Mouse (Mus musculus) neural tube, embryonic 15.5 days (tissue): Measurements from ENCODE around the gene Mdm2. TPM values are rescaled to one million over a fixed set of nuclear protein-coding genes. Genes with fewer than 3 reads are reported as not detected.

Source experiments
- ATAC-seq: fragments of 200-750 bp; cut with Nextera tagmentation; 2 replicates; pipeline ENCODE4 v1.8.0; 2017; ENCODE audit warnings: mild to moderate bottlenecking, moderate TSS enrichment, moderate library complexity; ENCODE audit not compliant: low FRiP score
- H3K27ac ChIP-seq: fragments of 300-500 bp; sonication (generic); replicated peaks from 2 replicates; pipeline ENCODE4 v1.5.1; 2015; ENCODE audit warnings: mild to moderate bottlenecking, inconsistent platforms
- H3K27me3 ChIP-seq: fragments of 300-500 bp; sonication (generic); replicated peaks from 2 replicates; pipeline ENCODE4 v1.6.1; 2015; ENCODE audit warnings: inconsistent platforms
- H3K36me3 ChIP-seq: fragments of 300-500 bp; sonication (generic); 2 replicates; pipeline ENCODE4 v1.6.1; 2015; ENCODE audit warnings: inconsistent platforms
- H3K4me1 ChIP-seq: fragments of 300-500 bp; sonication (generic); 2 replicates; pipeline ENCODE4 v1.6.1; 2015; ENCODE audit warnings: inconsistent platforms
- H3K4me2 ChIP-seq: fragments of 300-500 bp; sonication (generic); 2 replicates; pipeline ENCODE4 v1.6.1; 2015; ENCODE audit warnings: inconsistent platforms, mild to moderate bottlenecking, moderate library complexity
- H3K4me3 ChIP-seq: fragments of 300-500 bp; sonication (generic); replicated peaks from 2 replicates; pipeline ENCODE4 v1.5.1; 2015; ENCODE audit warnings: mild to moderate bottlenecking, inconsistent platforms
- H3K9ac ChIP-seq: fragments of 300-500 bp; sonication (generic); replicated peaks from 2 replicates; pipeline ENCODE4 v1.6.1; 2015; ENCODE audit warnings: mild to moderate bottlenecking, inconsistent platforms
- H3K9me3 ChIP-seq: fragments of 300-500 bp; sonication (generic); replicated peaks from 2 replicates; pipeline ENCODE4 v1.6.1; 2016; ENCODE audit warnings: inconsistent platforms
- WGBS: fragments of 180-500 bp; shearing (Covaris S2); methylation state at CpG from one replicate; pipeline ENCODE4 v1.1.7; 2015; ENCODE audit warnings: mixed read lengths; 5-methylcytosine and 5-hydroxymethylcytosine counted together
- polyA plus RNA-seq: library from polyadenylated mRNA; unstranded; fragments of >200 nt; fragmentation: Nextera tagmentation; extraction: Ambion mirVana; gene quantifications from 2 replicates; pipeline ENCODE4 v1.2.1, GENCODE M21; 2015

The Mdm2 gene
- polyA plus RNA-seq, 1 experiment from 2014 or later, result 46.0 TPM

DNA sequence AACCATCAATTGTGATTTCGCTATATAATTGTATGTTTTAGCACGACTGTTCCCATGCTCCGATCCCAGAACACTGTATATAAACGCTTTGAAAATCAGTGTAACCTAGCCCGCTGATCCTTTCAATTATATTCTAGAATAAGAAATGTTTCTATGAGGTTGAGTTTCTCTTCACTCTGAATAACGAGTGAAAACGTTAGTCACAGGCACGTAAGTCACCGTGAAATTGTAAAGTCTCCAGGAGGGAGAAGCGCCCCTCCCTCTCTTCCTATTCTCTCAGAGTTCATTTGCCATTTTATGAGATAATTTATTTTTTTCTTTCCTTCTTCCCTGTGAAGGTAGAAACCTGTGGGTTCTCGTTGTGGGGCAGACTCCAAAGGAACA lies 51.1 kb downstream of the Mdm2 start:
- no peak overlapping the region for H3K27ac ChIP-seq
- no peaks in the 10 kb centered on the region for H3K27me3 ChIP-seq
- 39% methylated on average over 11 of the region's 11 CpGs for WGBS

DNA sequence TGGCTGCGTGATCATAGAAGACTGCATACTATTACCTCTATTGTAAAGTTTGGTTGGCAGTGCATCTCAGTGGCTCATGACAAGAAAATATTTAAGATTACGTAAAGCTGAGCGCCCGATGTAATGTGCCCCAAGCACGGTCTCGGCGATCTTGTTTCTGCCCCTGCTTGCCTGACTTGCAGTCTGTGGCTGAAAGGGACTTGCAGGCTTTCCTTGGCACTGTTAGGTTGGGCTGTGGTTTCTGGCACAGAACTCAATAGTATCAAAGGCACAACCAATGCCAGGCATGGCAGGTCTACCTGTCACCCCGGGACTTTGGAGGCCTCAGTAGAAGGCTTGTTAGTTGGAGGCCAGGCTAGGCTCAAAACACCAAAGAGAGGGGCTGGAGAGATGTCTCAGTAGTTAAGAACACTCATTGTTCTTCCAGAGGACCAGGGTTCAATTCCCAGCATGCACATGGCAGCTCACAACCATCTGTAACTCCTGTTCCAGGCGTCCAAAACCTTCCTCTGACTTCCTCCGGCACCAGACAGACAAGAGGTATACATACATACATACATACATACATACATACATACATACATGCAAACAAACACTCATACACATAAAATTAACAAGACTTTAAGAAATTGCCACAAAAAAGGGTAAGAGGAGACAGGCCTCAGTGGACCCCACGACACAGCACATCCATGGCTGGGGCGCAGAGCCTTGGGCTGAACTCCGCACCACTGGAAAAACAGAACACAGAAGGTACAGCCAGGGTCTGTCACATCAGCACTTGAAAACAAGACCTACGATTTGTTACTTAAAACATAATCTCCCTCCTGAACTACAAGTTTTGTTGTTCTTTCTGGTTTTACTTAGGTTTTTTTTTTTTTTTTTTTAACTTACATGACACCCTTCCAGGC lies 51.8 kb downstream of the Mdm2 start:
- H3K36me3 ChIP-seq, result no peaks in the 10 kb centered on the region
- no peaks in the 10 kb centered on the region for H3K9me3 ChIP-seq
- no peak overlapping the region for H3K27ac ChIP-seq
- no peaks in the 10 kb centered on the region for H3K27me3 ChIP-seq
- H3K4me3 ChIP-seq, result no peak overlapping the region
- peaks cover 1% of the 10 kb centered on the region; the same call in 1 of the 2 replicates for H3K4me1 ChIP-seq
- no peak for ATAC-seq
- 95% methylated on average over 14 of the region's 14 CpGs for WGBS
- no peak overlapping the region for H3K9ac ChIP-seq
- H3K4me2 ChIP-seq, result no peak overlapping the region

More for the DNA sequence above, 51.1 kb downstream of the Mdm2 start:
- Histone ChIP-seq H3K9ac (no peak overlapping the region), H3K36me3 (no peaks in the 10 kb centered on the region), H3K4me3 (no peak overlapping the region), H3K4me1 (peaks cover 4% of the 10 kb centered on the region; the same call in 1 of the 2 replicates), H3K4me2 (no peak overlapping the region), H3K9me3 (no peaks in the 10 kb centered on the region)
- ATAC-seq, result no peak

DNA sequence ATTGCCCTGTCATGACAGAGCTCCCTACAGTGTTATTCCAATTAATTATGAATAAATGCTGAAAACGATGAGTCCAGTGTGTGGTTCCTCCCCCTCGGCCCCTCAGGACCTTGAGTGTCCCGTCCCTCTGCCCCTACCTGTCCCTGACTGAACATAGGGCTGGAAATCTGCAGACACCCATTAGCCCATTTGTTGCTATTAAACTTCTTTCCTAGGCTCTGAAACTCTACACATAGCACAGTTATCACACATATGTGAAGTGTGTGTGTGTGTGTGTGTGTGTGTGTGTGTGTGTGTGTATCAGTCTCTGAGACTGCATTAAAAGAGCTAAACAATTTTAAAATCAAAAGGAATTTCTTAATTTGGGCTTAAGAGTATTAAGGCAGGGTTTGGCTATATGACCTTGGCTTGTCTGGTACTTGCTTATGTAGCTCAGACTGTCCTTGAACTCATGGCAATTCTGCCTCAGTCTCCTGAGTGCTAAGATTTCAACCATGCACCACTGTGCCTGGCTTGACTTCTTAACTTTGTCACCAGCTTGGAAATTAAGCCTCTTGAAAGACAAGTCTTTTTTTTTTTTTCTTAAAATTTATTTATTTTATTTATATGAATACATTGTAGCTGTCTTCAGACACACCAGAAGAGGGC lies 52.8 kb downstream of the Mdm2 start:
- Histone ChIP-seq H3K9ac (no peak overlapping the region), H3K4me3 (no peak overlapping the region)

DNA sequence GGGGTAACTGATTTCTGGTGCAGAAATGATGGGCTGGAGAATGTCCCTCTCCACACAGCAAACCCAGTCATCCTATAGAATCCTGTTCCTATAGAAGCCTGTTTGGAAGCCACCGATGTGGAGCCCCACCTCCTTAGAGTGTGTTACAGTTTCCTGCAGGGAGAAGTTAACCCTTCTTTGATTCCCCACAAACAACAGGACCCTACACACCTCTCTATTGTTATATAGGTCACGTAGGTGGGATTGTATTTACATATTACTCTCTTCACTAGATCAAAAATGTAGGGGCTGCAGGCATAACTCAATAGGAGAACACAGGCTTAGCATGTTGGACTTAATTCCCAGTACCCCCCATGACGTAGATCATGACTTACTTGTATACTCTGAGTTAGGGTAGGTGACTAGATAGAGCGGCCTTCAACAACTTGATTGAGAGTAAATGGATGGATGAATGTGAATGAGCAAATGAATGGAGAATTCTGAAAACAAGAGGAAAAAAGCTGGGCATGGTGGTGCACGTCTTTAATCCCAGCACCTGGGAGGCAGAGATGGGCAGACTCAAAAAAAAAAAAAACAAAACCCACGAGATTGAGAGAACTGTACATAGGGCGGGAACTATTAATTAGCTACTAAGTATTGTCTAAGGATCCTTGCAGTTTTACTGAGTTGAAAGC lies 53.4 kb downstream of the Mdm2 start:
- no peak for ATAC-seq
- H3K9me3 ChIP-seq, result no peaks in the 10 kb centered on the region
- no peaks in the 10 kb centered on the region for H3K4me1 ChIP-seq
- no peaks in the 10 kb centered on the region for H3K36me3 ChIP-seq
- 83% methylated on average over 7 of the region's 7 CpGs for WGBS
- H3K9ac ChIP-seq, result no peak overlapping the region
- no peak overlapping the region for H3K27ac ChIP-seq
- H3K4me2 ChIP-seq, result no peak overlapping the region
- no peaks in the 10 kb centered on the region for H3K27me3 ChIP-seq
- no peak overlapping the region for H3K4me3 ChIP-seq

More for the DNA sequence above, 52.8 kb downstream of the Mdm2 start:
- no peaks in the 10 kb centered on the region for H3K9me3 ChIP-seq
- no peaks in the 10 kb centered on the region for H3K4me1 ChIP-seq
- no peaks in the 10 kb centered on the region for H3K27me3 ChIP-seq
- WGBS, result 88% methylated on average over 3 of the region's 3 CpGs
- ATAC-seq, result no peak
- no peak overlapping the region for H3K4me2 ChIP-seq
- no peaks in the 10 kb centered on the region for H3K36me3 ChIP-seq
- H3K27ac ChIP-seq, result no peak overlapping the region

DNA sequence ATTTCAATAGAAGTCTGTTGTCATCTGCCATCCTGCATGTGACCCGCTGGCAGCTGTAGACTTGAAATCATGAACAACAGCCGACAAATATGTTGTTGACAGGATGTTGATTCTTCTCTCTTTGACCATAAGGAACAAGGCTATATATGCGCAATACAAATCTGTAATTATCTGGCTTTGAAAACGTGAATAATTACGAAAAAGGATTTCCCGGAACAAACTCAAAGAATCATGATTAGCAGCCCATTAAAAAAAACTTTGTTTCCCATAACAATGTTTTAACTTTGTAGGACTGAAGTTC lies 53.9 kb downstream of the Mdm2 start:
- H3K9me3 ChIP-seq, result no peaks in the 10 kb centered on the region
- H3K4me1 ChIP-seq, result no peaks in the 10 kb centered on the region
- ATAC-seq, result no peak
- no peak overlapping the region for H3K27ac ChIP-seq
- H3K4me3 ChIP-seq, result no peak overlapping the region
- WGBS, result 93% methylated on average over 6 of the region's 6 CpGs
- H3K36me3 ChIP-seq, result no peaks in the 10 kb centered on the region
- no peak overlapping the region for H3K4me2 ChIP-seq
- no peaks in the 10 kb centered on the region for H3K27me3 ChIP-seq
- H3K9ac ChIP-seq, result no peak overlapping the region

DNA sequence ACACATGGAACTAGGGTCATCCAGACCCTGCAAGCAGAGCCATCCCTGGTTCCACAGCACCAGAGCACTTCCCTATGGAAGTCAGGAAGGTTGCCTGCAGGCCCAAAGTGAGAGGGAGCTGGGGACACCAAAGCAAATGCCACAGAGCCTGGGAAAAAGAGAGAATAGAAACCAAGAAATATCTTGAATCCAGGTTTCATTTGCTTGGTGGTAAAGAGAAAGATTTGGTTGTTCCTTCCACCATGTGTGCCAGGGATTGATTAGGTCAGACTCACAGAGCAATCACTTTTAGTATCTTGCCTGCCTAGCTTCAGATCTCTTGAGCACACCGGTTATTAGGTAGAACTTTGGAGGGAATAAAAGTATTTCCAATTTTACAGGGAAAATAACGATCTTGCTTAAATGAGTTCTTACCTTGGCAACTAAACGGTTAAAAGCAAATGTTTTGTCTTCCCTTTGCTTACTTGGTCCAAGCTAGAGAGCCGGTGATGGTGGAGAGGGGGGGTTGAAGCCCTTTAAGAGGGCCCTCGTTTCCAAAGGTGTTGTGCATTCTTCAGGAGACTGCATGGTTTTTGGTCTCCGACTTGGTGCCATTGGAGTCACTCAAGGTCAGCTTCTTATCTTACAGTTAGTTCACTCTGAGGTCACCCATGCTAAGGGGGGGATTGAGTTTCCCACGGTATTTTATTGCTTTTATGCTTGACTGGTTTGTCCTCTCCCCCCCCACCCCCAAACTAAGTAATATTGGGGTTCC lies 54.5 kb downstream of the Mdm2 start:
- H3K4me2 ChIP-seq, result no peak overlapping the region
- H3K27ac ChIP-seq, result no peak overlapping the region
- H3K9ac ChIP-seq, result no peak overlapping the region
- no peaks in the 10 kb centered on the region for H3K27me3 ChIP-seq
- H3K4me1 ChIP-seq, result no peaks in the 10 kb centered on the region
- H3K36me3 ChIP-seq, result no peaks in the 10 kb centered on the region
- no peaks in the 10 kb centered on the region for H3K9me3 ChIP-seq
- no peak for ATAC-seq
- H3K4me3 ChIP-seq, result no peak overlapping the region
- 74% methylated on average over 7 of the region's 7 CpGs for WGBS

DNA sequence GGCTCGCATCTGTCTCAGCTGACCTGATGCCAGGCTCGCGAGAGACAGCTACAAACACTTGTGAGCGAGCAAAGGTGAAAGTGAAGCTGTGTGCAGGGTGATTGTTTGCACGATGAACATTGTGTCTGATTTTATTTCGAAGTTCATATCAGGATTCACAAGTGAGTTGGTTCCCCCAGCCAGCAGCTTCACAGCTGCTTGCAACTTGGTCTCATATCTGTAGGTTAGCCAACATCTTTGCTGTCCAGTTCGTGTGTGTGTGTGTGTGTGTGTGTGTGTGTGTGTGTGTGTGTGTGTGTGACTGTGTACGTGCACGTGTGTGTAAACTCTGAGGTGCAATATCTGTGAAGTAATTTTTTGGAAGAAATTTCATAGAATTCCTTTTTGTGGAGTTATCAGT lies 55.1 kb downstream of the Mdm2 start:
- H3K9ac ChIP-seq, result no peak overlapping the region
- H3K4me2 ChIP-seq, result no peak overlapping the region
- no peak for ATAC-seq
- H3K27me3 ChIP-seq, result no peaks in the 10 kb centered on the region
- H3K36me3 ChIP-seq, result no peaks in the 10 kb centered on the region
- H3K4me1 ChIP-seq, result no peaks in the 10 kb centered on the region
- no peaks in the 10 kb centered on the region for H3K9me3 ChIP-seq
- H3K27ac ChIP-seq, result no peak overlapping the region
- 88% methylated on average over 9 of the region's 9 CpGs for WGBS
- no peak overlapping the region for H3K4me3 ChIP-seq

DNA sequence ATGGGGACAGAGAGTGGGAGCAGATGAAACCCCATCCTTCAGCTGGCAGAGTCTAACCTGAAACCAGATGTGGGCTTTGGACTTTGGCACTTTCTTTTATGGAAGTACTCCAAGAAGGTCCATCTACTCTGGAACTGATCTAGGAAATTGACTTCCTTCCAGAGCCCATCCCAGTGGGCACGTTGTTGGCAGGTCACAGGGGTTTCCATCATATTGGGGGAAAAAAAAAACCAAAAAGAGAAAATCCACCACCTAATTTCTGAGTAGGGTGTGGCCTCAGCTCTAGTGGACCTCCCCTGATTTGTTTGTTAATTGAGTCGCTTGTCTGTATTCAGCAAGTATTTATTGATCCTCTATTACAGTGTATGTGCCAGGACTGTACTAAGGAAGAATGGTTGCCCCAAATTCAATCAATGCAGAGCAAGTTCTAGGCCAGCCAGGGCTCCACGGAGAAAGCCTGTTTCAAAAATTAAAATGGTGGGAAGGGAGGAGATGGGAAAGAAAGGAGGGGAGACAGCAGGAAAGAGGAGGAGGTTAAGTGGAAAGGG lies 55.9 kb downstream of the Mdm2 start:
- ATAC-seq, result no peak
- no peak overlapping the region for H3K27ac ChIP-seq
- 85% methylated on average over 3 of the region's 3 CpGs for WGBS
- H3K4me3 ChIP-seq, result no peak overlapping the region
- H3K4me2 ChIP-seq, result no peak overlapping the region
- no peak overlapping the region for H3K9ac ChIP-seq
- no peaks in the 10 kb centered on the region for H3K36me3 ChIP-seq
- no peaks in the 10 kb centered on the region for H3K4me1 ChIP-seq
- H3K9me3 ChIP-seq, result no peaks in the 10 kb centered on the region
- H3K27me3 ChIP-seq, result no peaks in the 10 kb centered on the region

DNA sequence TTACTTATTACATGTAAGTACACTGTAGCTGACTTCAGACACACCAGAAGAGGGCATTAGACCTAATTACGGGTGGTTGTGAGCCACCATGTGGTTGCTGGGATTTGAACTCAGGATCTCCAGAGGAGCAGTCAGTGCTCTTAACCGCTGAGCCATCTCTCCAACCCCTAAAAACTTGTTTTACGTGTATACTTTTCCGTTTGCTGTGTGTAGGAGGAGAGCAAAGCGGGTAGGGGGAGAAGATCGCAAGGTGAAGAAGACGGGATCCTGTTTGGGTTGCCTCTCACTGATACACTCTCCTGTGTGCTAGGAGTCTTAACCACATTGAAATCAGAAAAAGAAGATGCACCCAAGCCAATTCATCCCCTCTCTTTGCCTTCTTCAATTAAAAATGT lies 56.8 kb downstream of the Mdm2 start:
- 95% methylated on average over 7 of the region's 7 CpGs for WGBS
- no peak for ATAC-seq

DNA sequence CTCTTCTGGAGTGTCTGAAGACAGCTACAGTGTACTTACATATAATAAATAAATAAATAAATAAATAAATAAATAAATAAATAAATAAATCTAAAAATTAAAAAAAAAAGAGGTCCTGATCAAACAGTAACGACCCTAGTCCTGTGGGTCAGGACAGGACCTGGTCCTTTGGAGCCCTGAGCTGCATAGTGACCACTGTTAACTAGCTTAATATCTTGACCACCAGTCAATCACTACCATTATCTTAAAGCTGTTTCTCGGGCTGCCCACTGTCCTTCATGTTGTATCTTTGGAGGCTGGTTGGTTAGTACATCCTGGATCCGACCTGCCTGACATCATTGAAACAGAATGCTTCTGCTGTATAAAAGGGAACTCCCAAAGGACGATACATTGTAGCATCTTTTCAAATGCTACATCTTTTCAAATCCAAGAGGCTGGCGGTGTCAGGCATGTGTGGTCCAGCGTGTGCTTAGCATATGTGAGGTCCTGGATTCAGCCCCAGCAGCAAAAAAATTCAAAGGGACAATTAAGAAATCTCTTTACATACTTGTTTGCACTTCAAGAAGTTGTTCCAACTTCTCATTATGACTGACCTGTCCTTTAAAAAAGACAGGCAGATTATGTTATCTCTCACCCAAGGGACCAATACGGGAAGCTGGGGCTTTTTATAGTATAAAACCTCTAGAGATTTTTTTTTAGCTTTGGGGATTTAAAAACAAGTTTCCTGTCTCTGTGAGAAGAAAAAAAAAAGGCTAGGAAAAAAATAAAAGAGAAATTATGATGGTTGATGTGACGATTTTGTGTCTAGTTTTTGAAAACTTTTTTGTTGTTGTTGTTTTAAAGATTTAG lies 57.4 kb downstream of the Mdm2 start:
- no peak overlapping the region for H3K9ac ChIP-seq
- H3K27ac ChIP-seq, result no peak overlapping the region
- 90% methylated on average over 8 of the region's 8 CpGs for WGBS
- no peaks in the 10 kb centered on the region for H3K36me3 ChIP-seq
- no peaks in the 10 kb centered on the region for H3K4me1 ChIP-seq
- H3K9me3 ChIP-seq, result no peaks in the 10 kb centered on the region
- no peak overlapping the region for H3K4me3 ChIP-seq
- ATAC-seq, result no peak
- H3K27me3 ChIP-seq, result no peaks in the 10 kb centered on the region
- H3K4me2 ChIP-seq, result no peak overlapping the region

More for the DNA sequence above, 56.8 kb downstream of the Mdm2 start:
- Histone ChIP-seq H3K4me3 (no peak overlapping the region), H3K4me2 (no peak overlapping the region), H3K9me3 (no peaks in the 10 kb centered on the region), H3K27me3 (no peaks in the 10 kb centered on the region), H3K4me1 (no peaks in the 10 kb centered on the region), H3K36me3 (no peaks in the 10 kb centered on the region), H3K9ac (no peak overlapping the region), H3K27ac (no peak overlapping the region)
